In genomic region chr6:51193356-51193755, GRCm38 (mm10) we compare ENCODE assay signal across 11 mouse cellular contexts.
DNase-seq lines count a peak whose midpoint lies in the region; ATAC-seq lines count a peak whose summit lies in the region.
"Had no signal": no experiment of that assay in that cellular context is flagged by ENCODE, and none has a peak within 500 bp of the region (broad histone marks: within the 10 kb centered on the region; RNA-seq: fewer than 3 reads in every experiment).

No protein-coding gene starts in this region.

- no peak for ATAC-seq in heart, embryonic 13.5 days (ENCODE audit: extremely low read depth, insufficient number of reproducible peaks, low FRiP score, low TSS enrichment)
- ATAC-seq in neural tube, embryonic 11.5 days (ENCODE audit: insufficient read depth, low FRiP score, low TSS enrichment), result no peak
- ATAC-seq in hindbrain, embryonic 13.5 days (ENCODE audit: low FRiP score), result no peak
- ATAC-seq in neural tube, embryonic 15.5 days (ENCODE audit: low FRiP score), result no peak
- ATAC-seq: CD4-positive, CD25-positive, alpha-beta regulatory T cell, adult 4 months; midbrain, embryonic 16.5 days had no signal

- H3K4me2 ChIP-seq in heart, embryonic 13.5 days, result peak overlapping the region; percentile 56
- H3K4me2 ChIP-seq in neural tube, embryonic 11.5 days (ENCODE audit: low read depth), result peak overlapping the region; percentile 17
- H3K4me2 ChIP-seq in hindbrain, embryonic 13.5 days, result peak overlapping the region; percentile 26
- peak overlapping the region; percentile 11; the same call in 1 of the 2 replicates for H3K4me2 ChIP-seq in neural tube, embryonic 15.5 days

- peaks cover 8% of the 10 kb centered on the region; the same call in 1 of the 2 replicates for H3K4me1 ChIP-seq in heart, embryonic 13.5 days
- H3K4me1 ChIP-seq in neural tube, embryonic 11.5 days (ENCODE audit: control insufficient read depth, insufficient read depth, low read length), result 0 out of 2 replicates have a peak, but pooled peaks cover 3% of the 10 kb centered on the region
- H3K4me1 ChIP-seq in hindbrain, embryonic 13.5 days (replicated peaks), result peaks cover 17% of the 10 kb centered on the region
- peaks cover 8% of the 10 kb centered on the region for H3K4me1 ChIP-seq in neural tube, embryonic 15.5 days

- WGBS in heart, embryonic 13.5 days, result 11% methylated on average over 12 of the region's 12 CpGs
- 14% methylated on average over 12 of the region's 12 CpGs for WGBS in neural tube, embryonic 11.5 days
- 19% methylated on average over 12 of the region's 12 CpGs for WGBS in hindbrain, embryonic 13.5 days
- 16% methylated on average over 12 of the region's 12 CpGs for WGBS in neural tube, embryonic 15.5 days

- H3K27me3 ChIP-seq in heart, embryonic 13.5 days (replicated peaks), result peaks cover 86% of the 10 kb centered on the region
- peaks cover 4% of the 10 kb centered on the region for H3K27me3 ChIP-seq in neural tube, embryonic 11.5 days (ENCODE audit: control insufficient read depth, insufficient read depth, low read length)
- H3K27me3 ChIP-seq in hindbrain, embryonic 13.5 days, result peaks cover 65% of the 10 kb centered on the region
- H3K27me3 ChIP-seq in neural tube, embryonic 15.5 days (replicated peaks), result peaks cover 43% of the 10 kb centered on the region

- no peaks in the 10 kb centered on the region for H3K9me3 ChIP-seq in heart, embryonic 13.5 days
- no peaks in the 10 kb centered on the region for H3K9me3 ChIP-seq in neural tube, embryonic 11.5 days (ENCODE audit: control insufficient read depth, low read length)
- H3K9me3 ChIP-seq in hindbrain, embryonic 13.5 days, result no peaks in the 10 kb centered on the region
- no peaks in the 10 kb centered on the region for H3K9me3 ChIP-seq in neural tube, embryonic 15.5 days (replicated peaks)

- no peak for DNase-seq in heart, adult 18-20 months
- no peak for DNase-seq in neural tube, embryonic 11.5 days (ENCODE audit: low spot score)
- no peak for DNase-seq in neural tube, embryonic 10.5 days (ENCODE audit: extremely low spot score, low spot score)
- no peak for DNase-seq in right cerebral cortex, postnatal 25 days
- no peak for DNase-seq in right cerebral cortex, adult 2 months (ENCODE audit: low spot score in 2 of 2)
- DNase-seq: layer of hippocampus, adult 9-11 months had no signal

- no peak overlapping the region for H3K27ac ChIP-seq in heart, embryonic 13.5 days (replicated peaks)
- no peak overlapping the region for H3K27ac ChIP-seq in neural tube, embryonic 11.5 days (ENCODE audit: low read depth, low read length)
- H3K27ac ChIP-seq in hindbrain, embryonic 13.5 days, result peak overlapping the region; percentile 27; the same call in 1 of the 2 replicates
- no peak overlapping the region for H3K27ac ChIP-seq in neural tube, embryonic 15.5 days (replicated peaks)

- H3K9ac ChIP-seq in heart, embryonic 13.5 days, result no peak overlapping the region
- H3K9ac ChIP-seq in neural tube, embryonic 11.5 days (ENCODE audit: low read length), result no peak overlapping the region
- peak overlapping the region; percentile 11; the same call in 1 of the 2 replicates for H3K9ac ChIP-seq in hindbrain, embryonic 13.5 days
- no peak overlapping the region for H3K9ac ChIP-seq in neural tube, embryonic 15.5 days (replicated peaks)

- H3K4me3 ChIP-seq in heart, embryonic 13.5 days, result peak overlapping the region; percentile 27
- H3K4me3 ChIP-seq in neural tube, embryonic 11.5 days (ENCODE audit: low read depth, low read length), result no peak overlapping the region
- H3K4me3 ChIP-seq in hindbrain, embryonic 13.5 days, result no peak overlapping the region
- no peak overlapping the region for H3K4me3 ChIP-seq in neural tube, embryonic 15.5 days (replicated peaks)

- no peaks in the 10 kb centered on the region for H3K36me3 ChIP-seq in heart, embryonic 13.5 days
- no peaks in the 10 kb centered on the region for H3K36me3 ChIP-seq in neural tube, embryonic 11.5 days (ENCODE audit: control insufficient read depth, insufficient read depth, low read length)
- H3K36me3 ChIP-seq in hindbrain, embryonic 13.5 days, result no peaks in the 10 kb centered on the region
- no peaks in the 10 kb centered on the region for H3K36me3 ChIP-seq in neural tube, embryonic 15.5 days
